Mouse (Mus musculus): ENCODE measurements around the gene Fam234b.

DNA sequence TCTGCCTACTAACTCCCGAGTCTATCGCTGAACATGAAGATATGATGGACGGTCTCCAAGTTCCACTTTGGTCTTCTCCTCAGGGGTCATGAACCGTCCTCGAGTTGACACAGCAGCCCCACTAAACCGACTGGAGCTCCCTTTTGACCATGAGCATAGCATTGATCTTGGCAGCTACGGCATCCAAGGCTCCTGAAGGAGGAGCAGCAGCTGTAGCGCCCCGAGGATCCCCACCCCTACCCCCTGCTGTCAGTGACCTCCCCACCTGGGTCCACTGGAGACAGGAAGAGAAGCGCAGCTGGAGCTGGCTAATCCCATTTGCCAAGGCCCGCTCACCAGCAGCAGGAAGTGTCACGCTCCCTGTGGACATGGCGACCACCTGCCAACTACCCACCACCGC, 26.0 kb upstream of the Fam234b start:
- TF ChIP-seq CTCF (IDR thresholded peaks at IDR 0.05; ENCODE audit: insufficient read depth, low read depth, low read length) (no peak), POLR2A (IDR thresholded peaks at IDR 0.05; ENCODE audit: insufficient read depth, low read depth, low read length) (no peak)
